Mouse (Mus musculus): Measurements from ENCODE around the gene Ankrd17. TPM values are rescaled to one million over a fixed set of nuclear protein-coding genes. Genes with fewer than 3 reads are reported as not detected.

Gene Ankrd17
- total RNA-seq (2022), result 100 to 1,000 TPM; 106 to 116 (median 113) TPM

- peak; percentile 78 to 91 for DNase-seq (ENCODE audit: low spot score in 2 of 2)
Measured at GRCm38 (mm10) chr5:90366121-90367066, at the start of gene Ankrd17. TSS of gene Ankrd17 (minus strand) at chr5:90366577.

GRCm38 (mm10) chr5:90414925-90415295 is 48.5 kb upstream of the Ankrd17 start:
- no peak for DNase-seq (ENCODE audit: low spot score in 2 of 2)

- DNase-seq (ENCODE audit: low spot score in 2 of 2), result no peak
Measured at GRCm38 (mm10) chr5:90414142-90414924, 48.0 kb upstream of the Ankrd17 start.

GRCm38 (mm10) chr5:90405210-90405609 is 38.8 kb upstream of the Ankrd17 start:
- peak in 1 of 2 experiments; percentile 22 for DNase-seq (ENCODE audit: low spot score in 2 of 2)

- no peak for DNase-seq (ENCODE audit: low spot score in 2 of 2)
Measured at GRCm38 (mm10) chr5:90396817-90397216, 30.4 kb upstream of the Ankrd17 start.

GRCm38 (mm10) chr5:90394322-90394721 is 27.9 kb upstream of the Ankrd17 start:
- DNase-seq (ENCODE audit: low spot score in 2 of 2), result no peak

- no peak for DNase-seq (ENCODE audit: low spot score in 2 of 2)
Measured at GRCm38 (mm10) chr5:90393764-90394163, 27.4 kb upstream of the Ankrd17 start.

GRCm38 (mm10) chr5:90383080-90383479 is 16.7 kb upstream of the Ankrd17 start:
- DNase-seq (ENCODE audit: low spot score in 2 of 2), result no peak

GRCm38 (mm10) chr5:90381458-90381857 is 15.1 kb upstream of the Ankrd17 start:
- DNase-seq (ENCODE audit: low spot score in 2 of 2), result no peak

GRCm38 (mm10) chr5:90373708-90374107 is 7.3 kb upstream of the Ankrd17 start:
- no peak for DNase-seq (ENCODE audit: low spot score in 2 of 2)

- no peak for DNase-seq (ENCODE audit: low spot score in 2 of 2)
Measured at GRCm38 (mm10) chr5:90370401-90370800, 4.0 kb upstream of the Ankrd17 start.

GRCm38 (mm10) chr5:90367067-90367303 is 608 bp upstream of the Ankrd17 start, which contains the start of gene Gm9958:
TSS of gene Gm9958 (plus strand) at chr5:90367204.
- DNase-seq (ENCODE audit: low spot score in 2 of 2), result no peak

- DNase-seq (ENCODE audit: low spot score in 2 of 2), result peak; percentile 46
Measured at GRCm38 (mm10) chr5:90365141-90365951, 1.0 kb downstream of the Ankrd17 start.

- DNase-seq (ENCODE audit: low spot score in 2 of 2), result peak; percentile 11 to 69
Measured at GRCm38 (mm10) chr5:90364526-90364925, 1.9 kb downstream of the Ankrd17 start.

- DNase-seq (ENCODE audit: low spot score in 2 of 2), result no peak
Measured at GRCm38 (mm10) chr5:90355824-90356223, 10.6 kb downstream of the Ankrd17 start.

- no peak for DNase-seq (ENCODE audit: low spot score in 2 of 2)
Measured at GRCm38 (mm10) chr5:90353552-90354317, 12.6 kb downstream of the Ankrd17 start.

GRCm38 (mm10) chr5:90346877-90347276 is 19.5 kb downstream of the Ankrd17 start:
- DNase-seq (ENCODE audit: low spot score in 2 of 2), result no peak

- no peak for DNase-seq (ENCODE audit: low spot score in 2 of 2)
Measured at GRCm38 (mm10) chr5:90340847-90341246, 25.5 kb downstream of the Ankrd17 start.

- no peak for DNase-seq (ENCODE audit: low spot score in 2 of 2)
Measured at GRCm38 (mm10) chr5:90339953-90340343, 26.4 kb downstream of the Ankrd17 start.

GRCm38 (mm10) chr5:90339129-90339952 is 27.0 kb downstream of the Ankrd17 start:
- DNase-seq (ENCODE audit: low spot score in 2 of 2), result peak in 1 of 2 experiments; percentile 59

Measured in left cerebral cortex, adult 8-10 months (tissue).